Mouse (Mus musculus): ENCODE results near the gene Nfs1.
A peak's percentile ranks its signal among the peaks of the same experiment; 100 is the strongest.
"Not testable (repeated sequence)": the region's sequence is repeated elsewhere in the genome, so short reads cannot be mapped to it uniquely, and the experiment has no call there.

Nfs1 gene

DNA sequence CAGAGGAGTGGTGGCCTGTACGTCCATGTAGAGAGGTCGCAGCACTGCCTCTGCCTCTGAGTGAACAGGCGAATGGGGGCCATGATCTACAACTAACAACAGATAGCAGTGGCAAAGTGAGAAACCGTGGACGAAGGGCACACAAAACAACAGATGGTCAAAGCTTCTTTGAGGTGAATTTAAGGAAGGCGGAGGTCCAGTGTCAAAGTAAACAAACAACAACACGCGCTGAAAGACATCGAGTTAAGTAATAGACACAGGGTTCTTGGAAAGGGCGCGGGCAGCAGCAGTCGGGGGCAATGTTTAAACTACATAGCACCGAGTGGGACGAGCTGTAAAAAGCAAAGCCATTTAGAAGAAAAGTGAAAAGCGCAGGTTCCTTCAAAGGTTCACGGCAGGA lies 619 bp downstream of the Nfs1 start:
- DNase-seq = no peak

DNA sequence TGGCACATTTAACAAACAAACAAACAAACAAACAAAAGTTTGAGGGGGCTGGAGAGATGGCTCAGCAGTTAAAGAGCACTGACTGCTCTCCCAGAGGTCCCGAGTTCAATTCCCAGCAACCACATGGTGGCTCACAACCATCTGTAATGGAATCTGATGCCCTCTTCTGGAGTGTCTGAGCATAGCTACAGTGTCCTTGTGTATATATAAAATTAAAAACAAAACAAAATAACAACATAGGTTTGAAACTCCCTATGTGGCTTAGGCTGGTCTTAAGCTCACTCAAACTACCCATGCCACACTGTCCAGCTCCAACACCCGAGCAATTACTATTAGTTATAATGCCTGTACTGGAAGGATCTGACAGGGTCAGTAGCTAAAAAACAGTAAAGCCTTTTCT lies 1.2 kb downstream of the Nfs1 start:
- no peak for DNase-seq

DNA sequence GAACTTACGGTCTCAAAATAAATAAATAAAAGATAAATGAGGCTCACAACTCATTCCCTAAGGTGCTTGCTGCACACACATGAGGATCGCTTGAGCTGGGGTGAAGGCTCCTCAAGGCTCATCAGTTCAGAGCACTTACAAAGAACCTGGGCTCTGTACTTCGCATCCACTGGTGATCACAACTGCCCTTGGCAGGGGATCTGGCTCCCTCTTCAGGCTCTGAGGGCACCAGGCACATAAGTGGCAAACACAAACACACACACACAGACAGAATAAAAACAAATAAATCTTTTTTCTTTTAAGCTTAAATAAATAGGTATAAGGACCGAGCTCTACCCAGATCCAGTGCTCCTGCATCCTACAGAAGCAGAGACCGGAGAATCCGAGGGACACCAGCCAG lies 8.3 kb downstream of the Nfs1 start:
- DNase-seq = no peak

DNA sequence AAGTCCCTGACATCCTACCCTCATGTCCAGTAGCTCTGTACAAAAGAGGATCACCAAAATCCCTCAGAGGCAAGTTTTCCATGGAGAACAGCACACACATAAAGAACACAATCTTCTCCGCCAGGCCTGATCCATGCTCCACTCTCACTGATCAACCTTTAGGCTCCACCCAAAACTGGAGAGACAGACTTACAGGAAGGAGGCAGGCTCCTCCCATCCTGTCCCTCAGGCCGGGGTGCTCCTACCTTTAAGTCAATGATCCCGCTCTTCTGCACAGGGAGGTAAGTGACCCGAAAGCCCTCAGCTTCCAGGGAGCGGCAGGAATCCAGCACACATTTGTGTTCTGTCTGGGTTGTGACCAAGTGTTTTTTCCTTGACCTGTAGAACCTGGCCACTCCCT lies 9.8 kb downstream of the Nfs1 start:
- no peak for DNase-seq

DNA sequence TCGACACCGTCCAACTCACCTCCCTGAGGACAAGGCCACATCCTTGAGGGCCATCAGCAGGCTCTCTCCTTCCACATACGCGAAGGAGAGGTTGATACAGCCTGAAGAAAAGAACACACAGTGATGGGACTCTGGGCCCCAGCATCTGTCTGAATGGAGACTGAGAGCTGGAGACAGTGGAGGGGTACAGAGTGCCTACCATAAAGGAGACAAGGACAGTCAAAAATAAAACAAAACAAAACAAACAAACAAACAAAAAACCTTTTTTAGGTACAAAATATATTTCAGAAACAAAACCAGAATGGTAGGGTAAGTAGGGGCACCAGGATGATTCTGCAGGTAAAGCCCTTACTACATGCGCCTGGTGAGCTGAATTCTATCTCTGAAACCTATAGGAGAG lies 17.0 kb downstream of the Nfs1 start, which contains the start of gene Gm28036:
Gene Gm28036, minus strand, starts transcription at position 101 of the 400 bp plus-strand sequence.
- no peak for DNase-seq

DNA sequence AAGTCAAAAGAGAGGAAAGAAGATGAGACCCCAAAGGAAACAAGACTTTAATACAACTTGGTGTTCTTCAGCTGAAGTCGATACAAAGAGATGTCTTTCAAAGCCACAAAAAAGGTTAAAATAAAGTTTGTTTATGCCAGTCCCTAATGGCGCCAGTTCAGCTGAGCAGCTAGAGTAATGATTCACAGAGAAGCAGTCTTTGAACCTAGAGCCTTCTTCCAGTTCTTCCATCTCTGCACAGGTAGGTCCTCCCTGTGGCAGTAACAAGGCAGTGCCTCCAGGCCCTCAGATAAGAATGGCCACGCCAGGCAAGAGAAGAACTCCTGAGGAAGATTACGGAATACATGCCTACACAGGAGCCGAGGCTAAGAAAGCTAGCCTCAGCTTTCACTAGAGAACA lies 20.3 kb downstream of the Nfs1 start:
- no peak for DNase-seq

DNA sequence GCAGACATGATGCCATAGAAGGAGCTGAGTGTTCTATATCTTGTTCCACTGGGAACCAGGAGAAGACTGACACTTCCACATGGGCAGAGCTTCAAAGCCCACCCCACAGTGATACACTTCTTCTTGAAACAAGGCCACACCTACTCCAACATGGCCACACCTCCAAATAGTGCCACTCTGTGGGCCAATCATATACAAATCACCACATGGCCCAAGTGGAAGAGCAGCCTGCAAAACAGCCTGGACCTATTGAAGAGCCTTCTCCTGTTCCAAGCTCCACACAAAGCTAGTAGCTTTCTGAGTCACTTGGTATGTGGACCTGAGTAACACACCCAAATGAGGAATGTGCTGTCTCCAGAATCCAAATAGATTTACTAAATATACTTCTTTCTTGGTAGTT lies 24.4 kb downstream of the Nfs1 start:
- no peak for DNase-seq

DNA sequence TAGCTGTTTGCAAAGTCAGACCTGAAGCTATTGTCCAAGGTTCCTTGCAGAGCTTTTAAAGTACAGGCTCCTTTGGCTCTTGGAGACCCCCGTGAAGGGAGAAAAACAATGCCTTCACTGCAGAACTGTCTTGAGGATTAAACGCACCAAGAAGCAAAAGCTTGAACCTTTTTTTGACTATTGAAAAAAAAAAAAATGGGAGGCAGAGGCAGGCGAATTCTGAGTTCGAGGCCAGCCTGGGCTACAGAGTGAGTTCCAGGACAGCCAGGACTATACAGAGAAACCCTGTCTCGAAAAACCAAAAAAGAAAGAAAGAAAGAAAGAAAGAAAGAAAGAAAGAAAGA lies 31.9 kb downstream of the Nfs1 start:
- DNase-seq = not testable (repeated sequence)

DNA sequence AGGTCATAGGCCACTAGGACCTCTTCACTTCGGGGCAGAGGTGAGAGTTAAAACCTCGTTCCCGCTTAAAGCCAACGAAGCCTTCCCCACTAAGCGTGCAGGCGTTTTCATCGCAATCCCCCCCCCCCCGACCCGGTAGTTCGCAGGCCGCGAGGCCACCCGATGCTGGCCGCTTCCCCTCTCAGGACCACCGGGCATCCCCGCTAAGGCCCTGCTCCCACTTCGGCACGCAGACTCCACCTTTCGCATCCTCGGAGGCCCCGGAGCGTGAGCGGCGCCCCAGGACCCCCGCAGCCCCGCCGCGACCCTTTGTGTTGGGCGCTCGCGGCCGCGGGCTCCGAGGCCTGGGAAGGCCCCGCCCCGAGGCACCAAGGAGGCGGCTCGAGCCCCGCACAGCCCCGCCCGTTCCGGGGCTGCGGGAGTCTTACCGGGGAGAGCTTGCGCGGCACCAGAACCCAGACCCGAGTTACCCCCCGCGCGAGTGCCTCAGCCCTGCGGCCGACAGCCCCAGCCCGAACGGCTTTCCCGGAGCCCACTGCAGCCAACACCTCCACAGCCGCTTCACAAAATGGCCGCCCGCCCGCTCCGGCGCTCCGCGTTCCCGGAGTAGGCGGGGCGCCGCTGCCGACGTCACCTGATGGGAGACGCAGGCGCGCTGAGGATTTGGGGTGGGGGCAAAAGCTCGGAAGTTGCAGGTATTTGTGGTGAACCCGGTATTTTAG lies 32.5 kb downstream of the Nfs1 start, which contains the start of the genes Cpne1 and Rbm12:
Gene Cpne1, minus strand, starts transcription at position 608 of the 722 bp plus-strand sequence.
Gene Rbm12, minus strand, starts transcription at position 621 of the 722 bp plus-strand sequence.
- DNase-seq = peak; percentile 93

DNA sequence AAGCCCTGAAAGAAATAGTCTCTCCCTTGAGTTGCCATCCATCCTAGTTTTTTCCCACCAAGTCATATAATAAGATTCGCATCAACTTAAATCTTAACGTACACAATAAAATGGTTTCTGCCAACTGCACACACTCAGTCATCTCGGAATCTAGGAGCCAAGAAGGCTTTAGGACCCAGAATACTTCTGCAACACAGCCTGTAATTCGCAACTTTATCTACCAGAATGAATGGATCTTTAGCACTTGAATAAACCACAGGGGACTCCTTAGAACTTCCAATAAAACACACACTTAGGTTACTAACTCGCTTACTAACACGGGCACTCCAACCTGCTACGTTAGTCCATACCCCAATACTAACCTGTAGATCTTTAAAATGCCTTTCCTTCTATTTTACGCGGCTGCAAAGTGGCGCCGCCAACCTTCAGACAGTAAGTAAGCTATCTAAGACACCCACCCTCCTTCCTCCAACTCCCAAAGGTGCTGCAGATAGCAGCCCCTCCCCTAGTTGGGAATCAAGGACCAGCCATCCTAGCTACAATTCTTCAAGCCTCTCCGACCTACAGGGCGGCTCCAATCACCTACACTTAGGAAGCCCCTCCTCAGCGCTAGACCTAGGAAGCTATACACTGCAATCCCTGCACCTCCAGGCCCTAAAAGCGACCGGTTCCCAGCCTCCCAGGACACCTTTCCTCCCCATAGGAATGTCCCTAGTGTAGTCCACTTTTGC lies 33.2 kb downstream of the Nfs1 start:
- DNase-seq = no peak

DNA sequence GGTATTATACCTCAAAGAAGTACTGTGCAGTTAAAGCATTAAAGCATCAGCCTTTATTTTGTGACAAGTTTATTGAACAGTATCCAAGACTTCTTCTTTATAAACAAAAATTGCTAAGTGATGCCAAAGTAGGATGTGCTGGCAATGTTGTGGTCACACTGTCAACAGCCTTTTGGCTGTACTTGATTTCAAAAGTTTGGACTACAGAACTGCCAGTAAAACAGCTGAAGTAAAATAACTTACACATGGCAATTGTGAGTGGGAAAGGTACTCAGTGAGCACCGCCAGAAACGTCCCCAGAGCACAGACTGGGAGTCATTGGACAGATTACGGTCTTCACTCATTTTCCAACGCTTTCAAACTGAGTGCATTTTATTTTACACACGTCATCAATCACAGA lies 52.1 kb downstream of the Nfs1 start:
- no peak for DNase-seq

DNA sequence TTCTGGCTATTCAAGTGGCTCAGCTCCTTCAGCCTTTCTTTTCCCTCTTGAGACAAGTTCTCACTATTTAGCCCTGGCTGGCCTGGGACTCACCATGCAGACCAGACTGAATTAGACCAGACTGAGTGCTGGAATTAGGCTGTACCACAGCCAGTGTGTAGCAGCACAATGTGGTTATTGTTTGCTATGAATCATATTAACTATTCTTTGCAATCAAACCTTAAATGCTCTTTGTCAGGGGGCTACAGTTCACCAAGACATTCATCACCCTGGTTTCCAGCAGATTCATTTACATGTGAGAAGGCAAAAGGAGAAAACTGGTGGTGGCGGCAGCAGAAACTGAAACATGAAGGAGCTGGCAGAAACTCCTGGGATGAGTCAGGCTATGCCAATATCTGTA lies 54.2 kb downstream of the Nfs1 start:
- no peak for DNase-seq

DNA sequence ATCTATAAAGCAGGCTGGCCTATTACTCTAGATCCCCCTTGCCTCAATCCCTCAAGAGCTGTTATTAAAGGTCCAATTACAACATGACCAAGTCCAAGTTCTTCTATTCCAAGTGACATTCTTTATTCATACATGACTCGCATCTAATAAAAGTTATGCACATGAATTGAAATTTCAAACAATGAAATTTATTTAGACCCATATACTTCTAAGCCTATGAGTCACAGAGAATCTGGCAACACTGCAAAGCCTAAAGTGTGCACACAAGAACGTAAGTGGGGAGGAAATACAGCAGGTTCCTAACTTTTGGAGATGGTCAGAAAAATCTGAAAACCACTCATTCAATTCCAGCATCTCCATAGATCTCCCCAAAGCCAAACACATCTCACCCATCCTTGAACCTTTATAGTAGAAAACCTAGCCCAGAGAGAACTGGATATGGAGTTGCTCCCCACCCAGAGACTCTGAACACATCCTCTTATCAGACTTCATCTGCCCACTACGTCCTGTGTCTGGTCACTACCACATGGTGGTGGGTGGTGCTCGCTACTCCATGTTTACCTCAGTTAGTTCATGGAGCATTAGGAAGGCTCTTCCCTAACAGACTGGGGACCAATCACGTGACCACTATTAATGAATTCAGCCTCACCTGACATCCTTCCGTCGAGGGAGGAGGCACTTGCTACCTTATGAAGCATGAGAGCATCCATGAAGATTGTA lies 56.4 kb downstream of the Nfs1 start:
- DNase-seq = no peak

DNA sequence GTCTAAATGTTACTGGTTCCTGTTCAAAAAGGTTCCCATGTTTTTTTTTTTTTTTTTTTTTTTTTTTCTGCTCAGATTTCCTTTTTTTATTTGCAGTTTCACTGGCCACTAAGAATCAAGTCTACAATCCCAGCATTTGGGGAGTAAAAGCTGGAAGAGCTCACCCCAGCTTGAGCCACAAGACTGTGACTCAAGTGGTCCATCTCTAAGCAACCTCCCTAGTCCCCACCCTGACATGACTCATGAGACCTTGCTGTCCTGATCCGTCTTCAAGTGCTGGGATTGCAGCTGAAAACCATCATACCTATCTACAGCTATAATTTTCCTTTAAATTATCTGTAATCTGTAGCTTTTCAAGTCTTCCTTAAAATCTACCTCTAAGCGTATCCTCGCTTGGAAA lies 59.4 kb downstream of the Nfs1 start:
- DNase-seq = no peak

DNA sequence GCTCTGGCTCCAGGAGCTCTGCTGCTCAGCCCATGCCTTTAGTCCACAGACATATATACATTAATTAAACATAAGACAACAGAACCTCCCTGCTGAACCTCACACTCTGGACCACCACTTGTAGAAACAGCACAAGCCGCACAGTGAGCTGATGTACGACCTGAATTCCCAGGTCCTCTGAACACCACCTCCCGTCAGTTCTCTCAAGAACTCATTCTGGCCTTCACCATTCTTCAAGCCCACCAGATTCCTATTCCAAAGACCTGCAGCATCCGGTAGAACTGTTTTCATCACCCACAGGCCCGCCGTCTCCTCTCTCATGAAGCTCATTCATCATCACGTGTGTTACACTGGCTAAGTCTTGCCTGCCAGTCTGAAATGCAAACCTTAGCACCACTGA lies 63.6 kb downstream of the Nfs1 start:
- no peak for DNase-seq

DNA sequence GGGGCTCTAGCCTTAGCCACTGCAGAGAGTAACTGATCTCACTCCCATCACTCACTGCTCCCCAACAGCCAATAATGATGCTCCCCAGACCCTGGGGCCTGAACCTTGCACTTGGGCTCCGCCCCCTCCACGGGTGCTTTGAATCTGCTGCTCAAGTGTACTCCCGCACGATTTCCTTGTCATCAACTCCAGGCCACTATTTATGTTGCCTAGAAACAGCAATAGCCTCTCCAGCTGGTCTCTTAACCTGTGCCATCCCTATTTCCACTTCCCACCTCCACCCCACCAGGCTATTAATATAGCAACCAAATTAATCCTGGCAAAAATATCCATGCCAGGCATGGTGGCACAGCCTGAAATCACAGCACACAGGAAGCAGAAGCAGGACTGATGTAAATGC lies 64.3 kb downstream of the Nfs1 start:
- no peak for DNase-seq

DNA sequence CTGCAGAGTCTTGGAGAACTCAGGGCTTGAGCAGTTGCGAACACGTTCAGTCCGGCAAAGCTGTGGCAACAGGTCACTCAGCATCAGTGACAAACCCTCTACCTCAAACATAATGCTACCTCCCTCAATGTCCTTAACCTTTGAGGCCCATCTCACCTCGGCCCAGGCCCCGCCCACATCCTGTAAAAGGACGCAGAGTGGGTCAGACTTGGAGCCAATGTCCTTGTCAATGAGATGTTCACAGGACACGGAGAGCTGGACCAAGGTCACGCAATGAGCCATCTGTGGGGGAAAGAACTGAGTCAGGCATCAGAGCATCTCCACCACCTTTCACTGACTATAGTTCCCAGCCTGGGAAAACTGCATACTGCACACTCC lies 64.8 kb downstream of the Nfs1 start:
- DNase-seq = no peak

DNA sequence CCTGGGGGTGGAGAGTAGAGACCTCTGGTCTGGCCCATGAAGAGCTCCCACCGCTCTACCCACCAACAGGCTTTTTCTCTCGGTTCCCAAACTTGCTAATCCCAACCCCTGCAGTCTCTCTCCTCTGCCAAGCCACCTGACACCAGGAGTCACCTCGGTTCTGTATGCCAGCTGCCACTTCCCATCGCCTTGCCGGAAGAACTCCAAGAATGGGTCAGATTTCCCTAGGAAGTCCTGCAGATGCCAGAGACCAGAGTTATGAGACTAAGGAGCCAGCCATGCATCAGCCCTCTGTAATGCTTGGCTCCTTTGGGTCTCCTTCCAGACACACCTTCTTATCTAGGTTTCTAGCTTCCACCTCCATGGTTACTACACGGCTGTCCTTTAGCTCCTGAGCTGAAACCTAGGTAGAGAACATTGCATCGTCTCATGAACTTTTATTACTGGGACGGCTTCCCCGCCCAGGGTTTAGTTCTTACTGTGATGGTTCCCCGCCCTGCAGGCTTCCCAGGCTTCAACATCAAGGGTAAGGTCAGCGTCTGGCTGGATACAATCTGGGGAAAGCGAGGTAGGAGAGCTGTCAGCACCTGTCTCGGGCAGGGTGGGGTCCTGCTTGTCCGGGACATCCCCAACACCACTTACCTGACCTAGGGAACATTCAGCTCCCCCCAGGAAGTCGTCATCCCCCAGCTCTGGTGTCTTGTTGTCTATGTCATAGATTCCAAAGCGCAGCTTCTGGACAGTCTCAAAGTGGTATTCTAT lies 65.4 kb downstream of the Nfs1 start:
- DNase-seq = no peak

DNA sequence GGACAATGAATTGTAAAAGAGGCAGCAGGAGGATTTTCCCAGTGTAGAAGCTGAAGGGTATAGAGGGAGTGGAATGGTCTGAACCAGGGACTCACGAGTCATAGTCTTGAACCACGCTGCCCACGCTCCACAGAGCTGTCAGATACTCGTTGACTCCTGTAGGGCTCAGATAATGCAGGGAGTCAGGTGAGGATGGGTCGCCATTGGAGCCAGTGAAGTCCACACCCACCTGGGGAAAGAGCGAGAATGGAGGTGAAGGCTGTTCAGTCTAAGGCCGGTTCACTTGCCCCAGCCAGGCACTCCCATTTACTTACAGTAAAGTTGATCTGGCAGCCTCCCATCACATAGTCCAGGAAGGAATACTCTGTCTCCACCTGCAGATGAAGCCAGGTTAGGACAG lies 66.5 kb downstream of the Nfs1 start:
- DNase-seq = no peak

DNA sequence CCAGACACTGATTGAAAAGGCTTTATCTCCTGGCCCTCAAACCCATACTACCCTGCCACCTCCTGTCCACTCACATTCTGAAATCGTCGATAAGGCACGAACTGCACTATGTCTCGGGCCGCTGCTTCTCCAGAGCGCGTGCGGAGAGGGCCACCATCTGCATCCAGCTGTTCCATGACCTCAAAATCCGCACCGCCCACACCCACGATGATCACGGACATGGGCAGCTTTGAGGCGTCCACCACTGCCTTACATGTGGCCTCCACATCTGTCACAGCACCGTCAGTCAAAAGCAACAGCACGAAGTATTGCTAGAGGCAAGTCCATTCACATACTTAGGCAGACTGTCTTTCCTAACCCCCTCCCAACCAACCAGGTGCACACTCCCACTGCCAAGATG lies 70.3 kb downstream of the Nfs1 start:
- peak; percentile 38 for DNase-seq
